Mouse (Mus musculus) hindbrain, embryonic 16.5 days (tissue): ENCODE measurements around the gene Bag3. TPM values are rescaled to one million over a fixed set of nuclear protein-coding genes. Genes with fewer than 3 reads are reported as not detected.

Experiments used
- ATAC-seq: fragments of 200-750 bp; cut with Nextera tagmentation; 2 replicates; pipeline ENCODE4 v1.8.0; 2017; ENCODE audit warnings: moderate TSS enrichment, moderate library complexity
- H3K27ac ChIP-seq: fragments of 300-500 bp; sonication (generic); 2 replicates; pipeline ENCODE4 v1.5.1; 2014; ENCODE audit warnings: low read depth, mild to moderate bottlenecking, control low read depth, low read length, moderate library complexity
- H3K27me3 ChIP-seq: fragments of 300-500 bp; sonication (generic); replicated peaks from 2 replicates; pipeline ENCODE4 v1.6.1; 2014; ENCODE audit warnings: low read length; ENCODE audit not compliant: control insufficient read depth, insufficient read depth
- H3K36me3 ChIP-seq: fragments of 300-500 bp; sonication (generic); 2 replicates; pipeline ENCODE4 v1.6.1; 2014; ENCODE audit warnings: mild to moderate bottlenecking, low read length, moderate library complexity, mixed read lengths; ENCODE audit not compliant: control insufficient read depth, insufficient read depth
- H3K4me1 ChIP-seq: fragments of 300-500 bp; sonication (generic); 2 replicates; pipeline ENCODE4 v1.6.1; 2014; ENCODE audit warnings: low read depth, low read length; ENCODE audit not compliant: control insufficient read depth, insufficient read depth
- H3K4me2 ChIP-seq: fragments of 300-500 bp; sonication (generic); 2 replicates; pipeline ENCODE4 v1.6.1; 2014; ENCODE audit warnings: mild to moderate bottlenecking, low read length, control low read depth, moderate library complexity
- H3K4me3 ChIP-seq: fragments of 300-500 bp; sonication (generic); 2 replicates; pipeline ENCODE4 v1.5.1; 2014; ENCODE audit warnings: mild to moderate bottlenecking, low read length, control low read depth, moderate library complexity
- H3K9ac ChIP-seq: fragments of 300-500 bp; sonication (generic); 2 replicates; pipeline ENCODE4 v1.6.1; 2014; ENCODE audit warnings: low read depth, mild to moderate bottlenecking, control low read depth, low read length, moderate library complexity
- H3K9me3 ChIP-seq: fragments of 300-500 bp; sonication (generic); 2 replicates; pipeline ENCODE4 v1.6.1; 2014; ENCODE audit warnings: mild to moderate bottlenecking, low read length, moderate library complexity; ENCODE audit not compliant: control insufficient read depth
- WGBS: fragments of 180-500 bp; shearing (Covaris S2); extraction: QIAGEN DNeasy Blood & Tissue Kit; methylation state at CpG from one replicate; pipeline ENCODE4 v1.1.7; 2014; 5-methylcytosine and 5-hydroxymethylcytosine counted together
- polyA plus RNA-seq: library from polyadenylated mRNA; unstranded; fragments of >200 nt; fragmentation: Nextera tagmentation; extraction: Ambion mirVana; gene quantifications from 2 replicates; pipeline ENCODE4 v1.2.1, GENCODE M21; 2015

Gene Bag3
- polyA plus RNA-seq: 2.7 and 3.8 TPM in 2 replicates

- Histone ChIP-seq H3K27me3 (peaks cover 7% of the 10 kb centered on the region; the same call in 1 of the 2 replicates), H3K36me3 (no peaks in the 10 kb centered on the region), H3K27ac (peak within 1 kb of the TSS; percentile 64), H3K9me3 (no peaks in the 10 kb centered on the region), H3K4me2 (peak within 1 kb of the TSS; percentile 67), H3K4me3 (peak within 1 kb of the TSS; percentile 45), H3K4me1 (peaks cover 11% of the 10 kb centered on the region), H3K9ac (peak within 1 kb of the TSS; percentile 61)
- peak; percentile 93 for ATAC-seq
- 1% methylated on average over 39 of the region's 46 CpGs for WGBS
Measured at GRCm38 (mm10) chr7:128523349-128523961, at the start of gene Bag3. Bag3 (plus strand) TSS chr7:128523616.

- H3K27me3 ChIP-seq: no peaks in the 10 kb centered on the region
- H3K9me3 ChIP-seq: no peaks in the 10 kb centered on the region
- peak; percentile 90 for ATAC-seq
- H3K36me3 ChIP-seq: no peaks in the 10 kb centered on the region
- no peaks in the 10 kb centered on the region for H3K4me1 ChIP-seq
- no peak overlapping the region for H3K9ac ChIP-seq
- H3K4me2 ChIP-seq: peak overlapping the region; percentile 55
- peak overlapping the region; percentile 35 for H3K4me3 ChIP-seq
- 35% methylated on average over 10 of the region's 10 CpGs for WGBS
- no peak overlapping the region for H3K27ac ChIP-seq
Measured at GRCm38 (mm10) chr7:128474322-128474721, 49.1 kb upstream of the Bag3 start.

- no peaks in the 10 kb centered on the region for H3K4me1 ChIP-seq
- ATAC-seq: no peak
- H3K36me3 ChIP-seq: no peaks in the 10 kb centered on the region
- H3K9ac ChIP-seq: no peak overlapping the region
- H3K27me3 ChIP-seq: no peaks in the 10 kb centered on the region
- H3K9me3 ChIP-seq: peaks cover 19% of the 10 kb centered on the region
- WGBS: 93% methylated on average over 3 of the region's 3 CpGs
- H3K4me2 ChIP-seq: no peak overlapping the region
- no peak overlapping the region for H3K4me3 ChIP-seq
- no peak overlapping the region for H3K27ac ChIP-seq
Measured at GRCm38 (mm10) chr7:128488986-128489385, 34.4 kb upstream of the Bag3 start.

GRCm38 (mm10) chr7:128494546-128494945, 28.9 kb upstream of the Bag3 start:
- Histone ChIP-seq H3K4me3 (no peak overlapping the region), H3K27me3 (no peaks in the 10 kb centered on the region), H3K9me3 (no peaks in the 10 kb centered on the region), H3K36me3 (no peaks in the 10 kb centered on the region), H3K27ac (no peak overlapping the region), H3K9ac (no peak overlapping the region), H3K4me2 (no peak overlapping the region), H3K4me1 (no peaks in the 10 kb centered on the region)
- 95% methylated on average over 5 of the region's 5 CpGs for WGBS
- ATAC-seq: no peak

- no peak overlapping the region for H3K9ac ChIP-seq
- no peaks in the 10 kb centered on the region for H3K4me1 ChIP-seq
- no peaks in the 10 kb centered on the region for H3K36me3 ChIP-seq
- no peak overlapping the region for H3K4me3 ChIP-seq
- 86% methylated on average over 6 of the region's 6 CpGs for WGBS
- H3K4me2 ChIP-seq: no peak overlapping the region
- H3K27ac ChIP-seq: no peak overlapping the region
- no peaks in the 10 kb centered on the region for H3K27me3 ChIP-seq
- H3K9me3 ChIP-seq: no peaks in the 10 kb centered on the region
- no peak for ATAC-seq
Measured at GRCm38 (mm10) chr7:128499801-128500200, 23.6 kb upstream of the Bag3 start.

- H3K9ac ChIP-seq: no peak overlapping the region
- no peak for ATAC-seq
- 93% methylated on average over 6 of the region's 6 CpGs for WGBS
- H3K4me1 ChIP-seq: no peaks in the 10 kb centered on the region
- H3K9me3 ChIP-seq: no peaks in the 10 kb centered on the region
- H3K36me3 ChIP-seq: no peaks in the 10 kb centered on the region
- H3K27ac ChIP-seq: no peak overlapping the region
- H3K4me3 ChIP-seq: no peak overlapping the region
- no peak overlapping the region for H3K4me2 ChIP-seq
- H3K27me3 ChIP-seq: no peaks in the 10 kb centered on the region
Measured at GRCm38 (mm10) chr7:128504091-128504490, 19.3 kb upstream of the Bag3 start.

GRCm38 (mm10) chr7:128511936-128512335, 11.5 kb upstream of the Bag3 start:
- Histone ChIP-seq H3K4me2 (no peak overlapping the region), H3K9ac (no peak overlapping the region), H3K36me3 (no peaks in the 10 kb centered on the region), H3K27ac (no peak overlapping the region), H3K4me1 (no peaks in the 10 kb centered on the region), H3K4me3 (no peak overlapping the region), H3K27me3 (no peaks in the 10 kb centered on the region), H3K9me3 (no peaks in the 10 kb centered on the region)
- WGBS: 95% methylated on average over 5 of the region's 5 CpGs
- ATAC-seq: no peak

GRCm38 (mm10) chr7:128513512-128513911, 9.9 kb upstream of the Bag3 start:
- no peak for ATAC-seq
- Histone ChIP-seq H3K27ac (no peak overlapping the region), H3K36me3 (no peaks in the 10 kb centered on the region), H3K27me3 (no peaks in the 10 kb centered on the region), H3K9me3 (no peaks in the 10 kb centered on the region), H3K4me2 (no peak overlapping the region), H3K4me1 (no peaks in the 10 kb centered on the region), H3K9ac (no peak overlapping the region), H3K4me3 (no peak overlapping the region)
- 22% methylated on average over 7 of the region's 7 CpGs for WGBS

- no peaks in the 10 kb centered on the region for H3K9me3 ChIP-seq
- no peak for ATAC-seq
- H3K27ac ChIP-seq: no peak overlapping the region
- no peak overlapping the region for H3K9ac ChIP-seq
- no peaks in the 10 kb centered on the region for H3K4me1 ChIP-seq
- no peaks in the 10 kb centered on the region for H3K27me3 ChIP-seq
- no peak overlapping the region for H3K4me3 ChIP-seq
- 36% methylated on average over 4 of the region's 4 CpGs for WGBS
- H3K36me3 ChIP-seq: no peaks in the 10 kb centered on the region
- no peak overlapping the region for H3K4me2 ChIP-seq
Measured at GRCm38 (mm10) chr7:128514341-128514740, 9.1 kb upstream of the Bag3 start.
